Mouse (Mus musculus) CH12F3 (cell line): ENCODE data around the gene Ttc7b.

ENCODE experiments used
- in situ Hi-C: fragments of 300-500 bp; cut with MboI; formaldehyde crosslinking; loops from 2 replicates; pipeline ENCODE4 v1.14.3; 2020; ENCODE audit warnings: low sequenced_read_pairs

The Ttc7b gene

DNA sequence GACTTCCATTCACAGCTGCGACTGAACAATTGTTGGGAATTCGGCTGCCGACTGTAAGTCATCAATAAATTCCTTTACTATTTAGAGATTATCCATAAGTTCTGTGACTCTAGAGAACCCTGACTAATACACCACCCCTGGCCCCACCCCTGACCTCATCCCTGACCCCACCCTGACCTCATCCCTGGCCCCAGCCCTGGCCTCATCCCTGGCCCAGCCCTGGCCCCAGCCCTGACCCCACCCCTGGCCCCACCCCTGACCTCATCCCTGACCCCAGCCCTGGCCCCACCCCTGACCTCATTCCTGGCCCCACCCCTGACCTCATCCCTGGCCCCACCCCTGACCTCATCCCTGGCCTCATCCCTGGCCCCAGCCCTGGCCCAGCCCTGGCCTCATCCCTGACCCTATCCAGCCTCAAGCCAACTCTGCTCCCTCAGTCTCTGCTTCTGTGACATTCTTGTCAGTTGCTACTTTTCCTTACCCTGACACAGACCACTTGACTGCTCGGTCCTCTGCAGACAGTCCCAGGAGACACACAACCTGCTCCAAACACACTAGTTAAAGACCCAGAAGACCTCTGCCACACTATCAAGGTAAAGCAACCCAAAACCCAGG, 55.4 kb downstream of the Ttc7b start:
- in situ Hi-C loops: no loop called here

DNA sequence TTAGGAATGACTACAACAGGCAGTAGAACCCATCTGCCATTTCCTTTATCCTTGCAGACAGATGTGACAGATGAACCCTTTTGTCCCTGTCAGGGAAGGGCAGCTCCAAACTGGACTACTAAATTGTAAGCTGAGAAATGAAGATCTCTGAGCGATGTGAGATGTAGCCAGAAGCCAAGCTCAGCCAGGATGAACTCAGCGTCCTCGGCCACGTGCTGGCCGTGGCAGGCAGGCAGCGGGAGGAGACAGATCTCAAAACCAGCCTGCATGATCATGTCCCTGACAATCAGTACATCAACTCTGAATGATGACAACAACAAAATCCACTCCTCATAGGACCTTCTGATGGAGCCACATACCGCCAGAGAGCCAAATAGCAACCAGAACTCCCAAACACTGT, 62.9 kb downstream of the Ttc7b start:
- in situ Hi-C loops: no loop called here

DNA sequence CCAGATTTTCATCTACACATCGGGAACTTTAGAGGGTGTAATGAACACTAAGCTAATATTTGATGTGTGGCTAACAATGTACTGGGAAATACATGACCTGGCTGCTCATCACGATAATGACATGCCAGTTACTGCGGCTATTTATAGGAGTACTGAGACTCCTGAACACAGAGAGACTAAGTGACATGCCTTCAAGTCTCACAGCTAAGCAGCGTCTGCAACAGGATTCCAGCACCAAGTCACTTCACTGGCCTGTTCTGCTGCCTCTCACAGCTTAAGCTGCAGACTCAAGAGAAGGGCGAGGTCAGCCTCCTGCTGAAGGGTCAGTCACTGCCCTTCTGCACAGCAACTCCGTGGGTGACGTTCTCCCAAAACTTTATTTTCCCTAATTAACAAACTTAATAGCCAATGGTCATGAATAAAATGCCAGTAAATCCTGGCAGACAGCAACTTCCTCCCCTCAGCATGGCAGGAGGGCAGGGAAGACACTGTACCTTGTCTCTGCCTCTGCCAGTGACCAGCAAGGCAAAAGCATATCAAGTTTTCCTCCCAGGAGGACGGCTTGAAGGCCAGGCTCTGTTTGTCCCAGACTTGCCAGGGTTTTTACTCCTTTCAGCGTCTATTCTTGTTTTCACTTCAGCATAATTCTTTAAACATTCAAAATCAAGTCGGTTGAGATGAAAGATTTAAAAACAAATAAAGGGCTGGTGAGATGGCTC, 64.2 kb downstream of the Ttc7b start:
- in situ Hi-C loops: no loop called here

DNA sequence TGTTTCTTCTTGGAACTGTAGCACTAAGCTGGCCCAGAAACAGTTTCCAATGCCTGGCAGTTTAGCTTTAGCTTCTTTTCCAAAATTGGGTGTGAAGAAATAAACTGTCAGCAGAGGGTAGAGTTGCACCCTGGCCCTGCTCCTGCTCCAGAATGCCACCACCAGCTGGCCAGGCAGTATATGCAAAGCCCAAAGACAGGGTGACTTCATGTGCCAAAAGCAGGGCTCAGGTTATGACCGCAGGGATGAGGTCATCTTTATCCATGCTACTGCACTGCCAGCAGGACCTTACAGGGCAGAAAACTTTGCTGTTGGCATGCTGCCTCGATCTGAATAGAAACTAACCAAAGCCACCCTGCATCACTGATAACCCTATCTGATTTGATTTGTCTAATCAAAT, 65.2 kb downstream of the Ttc7b start:
- in situ Hi-C loops: no loop called here

DNA sequence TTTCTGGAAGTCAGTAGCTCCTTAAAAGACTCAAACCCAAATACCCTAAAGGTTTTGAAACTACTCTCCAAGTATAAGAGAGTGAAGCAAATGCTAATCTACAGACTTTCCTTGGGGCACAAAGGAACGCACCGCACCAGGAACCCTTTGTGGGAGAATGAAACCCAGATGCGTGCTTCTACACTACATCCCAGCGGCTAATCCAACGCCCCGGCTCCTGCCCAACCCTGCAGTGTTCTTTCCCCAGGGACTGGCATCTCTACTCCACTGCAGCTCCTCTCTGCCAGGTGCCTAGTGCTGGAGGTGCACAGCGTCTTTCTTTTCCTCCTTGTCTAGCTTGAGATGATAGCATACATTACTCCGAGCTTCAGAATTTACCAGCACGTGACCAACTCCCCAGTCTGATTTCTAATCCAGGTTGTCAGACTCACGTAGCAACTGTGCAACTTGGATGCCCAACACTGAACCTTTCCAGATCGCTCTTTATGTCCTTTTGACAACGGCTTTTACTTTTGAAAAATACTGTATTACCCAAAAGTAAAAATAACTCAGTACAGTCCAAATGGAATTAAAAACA, 72.8 kb downstream of the Ttc7b start:
- in situ Hi-C loops: no loop called here

- in situ Hi-C loops: no loop called here
Measured at GRCm38 (mm10) chr12:100447161-100447560, 73.5 kb downstream of the Ttc7b start.

DNA sequence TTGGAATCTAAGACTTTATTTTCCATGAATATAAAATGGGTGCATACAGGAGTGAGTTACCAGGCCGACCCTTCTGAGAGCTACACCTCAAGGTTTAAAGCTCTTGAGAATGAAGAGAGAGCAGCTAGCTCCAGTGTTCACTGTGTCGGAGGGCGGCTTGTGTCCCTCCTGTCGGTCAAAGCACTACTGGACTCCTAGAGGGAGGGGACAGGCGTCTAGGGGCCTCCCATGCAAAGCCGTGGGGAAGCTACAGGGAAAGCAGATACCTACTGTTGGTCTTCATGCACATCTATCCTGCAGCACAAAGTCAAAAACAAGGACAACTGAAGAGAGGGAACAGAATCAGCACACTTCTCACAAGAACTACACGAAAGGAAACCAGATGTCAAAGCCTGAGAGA, 74.9 kb downstream of the Ttc7b start:
- in situ Hi-C loops: no loop called here

DNA sequence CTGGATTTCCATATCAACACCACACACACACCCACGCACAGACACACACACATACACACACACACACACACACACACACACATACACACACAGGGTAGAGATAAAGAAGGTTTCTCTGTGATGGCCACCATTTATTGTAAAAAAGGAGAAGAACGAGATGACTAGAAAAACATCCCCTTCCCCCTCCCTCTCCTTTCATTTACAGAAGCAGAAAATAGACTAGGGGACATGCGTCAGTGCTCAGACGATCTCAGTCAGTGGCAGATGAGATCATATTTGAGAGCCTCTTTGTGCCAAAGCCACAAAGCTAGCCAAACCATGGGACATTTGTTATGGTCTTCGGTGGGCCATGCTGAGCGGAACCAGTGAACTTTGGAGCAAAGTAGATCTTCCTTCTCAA, 75.4 kb downstream of the Ttc7b start:
- in situ Hi-C loops: no loop called here

DNA sequence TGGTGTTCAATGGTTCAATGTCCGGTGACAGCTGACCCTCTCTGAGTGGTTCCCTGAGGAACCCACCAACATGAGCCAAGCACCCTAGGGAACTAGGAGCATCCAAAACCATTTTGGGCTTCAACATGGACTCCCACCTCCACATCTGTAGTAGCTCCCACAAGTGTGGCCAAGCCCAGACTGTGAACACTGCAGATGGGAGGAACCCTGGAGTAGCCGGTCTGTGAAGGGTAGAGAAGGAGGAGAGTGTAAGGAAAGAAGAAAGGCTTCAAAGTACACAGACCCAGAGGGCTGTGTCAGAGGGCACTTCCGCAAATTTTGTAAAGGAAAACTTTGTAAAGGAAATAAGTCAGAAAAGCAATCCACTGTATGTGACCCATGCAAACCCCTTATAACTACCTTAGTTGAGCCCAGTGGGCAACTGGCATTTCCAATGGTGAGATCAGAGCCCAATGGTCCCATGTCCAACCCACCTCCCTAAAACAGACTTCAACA, 75.9 kb downstream of the Ttc7b start:
- in situ Hi-C loops: no loop called here

DNA sequence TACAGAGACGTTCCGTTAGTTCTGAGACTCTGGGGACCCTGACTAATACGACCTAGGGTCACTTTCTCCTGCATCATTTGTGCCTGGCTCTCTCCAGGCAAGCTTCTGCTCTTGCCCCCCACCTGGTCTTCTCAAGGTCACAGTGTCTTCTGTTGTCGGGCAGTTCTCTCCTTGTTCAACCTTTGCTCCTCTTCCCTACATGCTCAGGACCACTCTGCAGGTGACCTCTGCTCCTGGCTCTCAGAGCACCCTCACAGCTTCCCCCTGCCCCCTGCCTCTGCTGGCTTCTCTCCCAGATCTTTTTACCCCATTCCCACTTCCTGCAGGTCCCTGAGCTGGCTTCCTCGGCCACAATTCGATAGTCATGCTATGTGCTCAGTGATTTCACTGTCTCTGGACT, 77.2 kb downstream of the Ttc7b start:
- in situ Hi-C loops: no loop called here

- in situ Hi-C loops: no loop called here
Measured at GRCm38 (mm10) chr12:100441609-100442008, 79.0 kb downstream of the Ttc7b start.

DNA sequence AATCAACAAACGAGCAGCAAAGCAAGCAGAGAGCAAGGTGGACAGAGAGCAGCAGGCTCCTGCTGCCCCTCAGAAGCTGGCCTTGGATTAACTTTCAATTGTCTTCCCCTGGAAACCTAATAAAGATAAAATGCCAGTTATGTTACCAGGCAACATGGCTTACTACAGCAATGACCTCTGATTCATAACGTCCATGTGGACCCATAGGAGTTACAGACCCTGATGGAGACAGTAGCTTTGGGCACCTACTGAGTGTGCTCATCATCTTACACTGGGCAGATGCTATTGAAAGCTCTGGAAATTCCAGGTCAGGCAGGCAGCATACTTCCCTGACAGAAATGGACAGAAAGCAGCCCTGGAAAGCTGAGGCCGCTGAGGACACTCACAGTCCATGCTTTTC, 80.7 kb downstream of the Ttc7b start:
- in situ Hi-C loops: no loop called here

DNA sequence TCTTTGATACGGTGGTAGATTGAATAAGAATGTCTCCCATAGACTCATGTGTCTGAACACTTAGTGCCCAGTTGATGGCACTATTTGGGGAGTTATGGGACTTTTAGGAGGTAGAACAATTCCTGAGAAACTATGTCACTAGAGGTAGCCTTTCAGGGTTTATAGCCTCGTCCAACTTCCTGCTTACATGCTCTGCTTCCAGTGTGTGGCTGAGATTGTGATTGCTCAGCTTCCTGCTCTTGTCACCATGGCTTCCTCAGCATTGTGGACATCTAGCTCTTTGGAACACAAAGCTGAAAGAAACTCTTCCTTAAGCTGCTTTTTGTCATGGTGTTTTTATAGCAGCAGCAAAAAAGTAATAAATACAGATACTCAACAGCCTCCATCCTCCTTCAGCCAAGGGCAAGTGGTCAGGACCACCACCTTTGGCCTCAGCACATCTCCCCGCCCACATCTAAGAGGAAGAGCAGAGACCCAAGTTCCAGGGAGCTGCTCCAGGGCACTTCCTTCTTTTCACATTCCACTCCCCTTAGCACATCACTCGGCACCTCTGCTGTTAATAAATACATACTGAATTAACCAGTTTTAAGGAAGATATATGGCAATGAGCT, 81.4 kb downstream of the Ttc7b start:
- in situ Hi-C loops: no loop called here

GRCm38 (mm10) chr12:100438509-100438908, 82.1 kb downstream of the Ttc7b start:
- in situ Hi-C loops: no loop called here

DNA sequence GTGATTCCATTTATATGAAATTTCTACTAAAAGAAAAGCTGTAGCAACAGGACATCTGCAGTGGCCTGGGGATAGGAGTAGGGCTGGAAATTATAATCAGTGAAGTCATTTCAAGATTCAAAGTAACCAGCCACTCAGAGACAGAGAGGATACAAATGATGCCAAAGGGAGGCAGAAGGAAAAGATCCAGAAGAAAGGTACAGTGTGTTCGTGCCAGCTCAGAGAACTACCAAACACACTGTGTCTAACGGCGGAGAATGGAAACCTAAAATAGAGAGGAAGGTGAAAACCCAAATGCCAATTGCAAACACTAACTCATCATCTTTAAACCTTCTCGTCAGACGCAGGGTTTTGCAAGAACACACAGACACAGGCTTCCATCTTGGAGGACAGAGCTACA, 82.8 kb downstream of the Ttc7b start:
- in situ Hi-C loops: no loop called here

GRCm38 (mm10) chr12:100435763-100436162, 84.9 kb downstream of the Ttc7b start:
- in situ Hi-C loops: no loop called here

DNA sequence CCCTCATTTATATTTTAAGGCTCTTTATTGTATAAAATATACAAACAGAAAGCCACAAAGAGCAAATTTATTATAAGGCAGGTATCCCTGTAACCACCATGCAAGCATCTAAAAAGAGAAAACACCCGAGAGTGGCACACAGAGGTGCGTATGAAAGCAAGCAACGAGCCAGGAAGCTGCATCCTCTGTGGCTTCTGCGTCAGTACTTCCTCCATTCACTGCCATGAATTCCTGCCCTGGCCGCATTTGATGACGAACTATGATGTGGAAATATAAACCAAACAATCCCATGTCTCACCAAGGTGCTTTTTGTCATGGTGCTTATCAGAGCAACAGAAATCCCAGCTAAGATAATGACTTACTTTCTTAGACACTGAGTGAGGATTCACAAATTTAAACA, 88.8 kb downstream of the Ttc7b start:
- in situ Hi-C loops: no loop called here

DNA sequence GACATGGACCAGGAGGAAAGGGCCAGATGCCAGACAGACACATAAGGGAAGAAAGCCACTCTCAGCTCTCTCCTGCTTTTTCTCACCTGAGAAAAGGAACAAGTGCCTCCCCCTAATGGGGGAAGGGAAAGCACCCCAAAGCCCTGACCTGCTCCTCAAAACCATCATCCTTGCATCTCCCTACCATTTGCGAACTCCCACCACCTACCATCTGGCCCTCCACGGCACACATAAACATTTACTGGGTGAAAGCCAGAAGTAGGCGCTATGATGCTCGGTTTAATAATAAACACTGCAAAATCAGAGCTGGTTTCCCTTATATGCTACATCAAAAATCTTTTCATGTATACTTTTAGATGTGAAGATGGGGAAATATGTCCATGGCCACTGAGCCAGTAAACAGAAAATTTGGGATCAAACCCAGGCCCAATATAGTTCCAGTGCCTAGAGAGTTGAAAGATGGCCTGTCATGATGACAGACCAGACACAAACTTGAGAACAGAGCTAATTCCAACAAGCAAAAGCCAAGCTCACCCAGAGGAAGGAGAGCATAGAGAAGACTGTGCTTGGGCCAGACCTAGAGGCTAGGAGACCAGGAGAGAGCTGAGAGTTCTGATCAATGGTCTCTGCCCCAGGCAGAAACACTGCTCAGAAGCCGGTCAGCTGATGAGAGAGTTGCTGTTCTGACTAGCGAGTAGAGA, 91.1 kb downstream of the Ttc7b start:
- in situ Hi-C loops: no loop called here

DNA sequence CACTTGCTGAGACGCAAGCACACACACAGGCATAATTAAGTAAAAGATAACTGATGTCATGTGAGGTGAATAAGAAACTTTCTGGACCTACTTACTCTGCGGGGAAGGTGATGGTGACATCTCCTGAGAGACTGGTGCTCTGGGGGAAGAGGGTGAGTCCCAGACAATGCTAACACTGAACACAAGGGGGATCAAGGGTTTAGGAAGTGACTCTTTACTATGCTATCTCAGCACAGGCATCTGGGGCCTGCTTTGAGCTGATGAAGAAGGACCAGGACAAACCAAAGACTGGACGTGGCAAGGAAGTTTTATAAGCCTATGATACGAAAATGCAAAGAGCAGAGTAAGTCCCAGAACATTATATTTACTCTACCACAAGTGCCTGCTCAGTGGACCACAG, 92.4 kb downstream of the Ttc7b start:
- in situ Hi-C loops: no loop called here

DNA sequence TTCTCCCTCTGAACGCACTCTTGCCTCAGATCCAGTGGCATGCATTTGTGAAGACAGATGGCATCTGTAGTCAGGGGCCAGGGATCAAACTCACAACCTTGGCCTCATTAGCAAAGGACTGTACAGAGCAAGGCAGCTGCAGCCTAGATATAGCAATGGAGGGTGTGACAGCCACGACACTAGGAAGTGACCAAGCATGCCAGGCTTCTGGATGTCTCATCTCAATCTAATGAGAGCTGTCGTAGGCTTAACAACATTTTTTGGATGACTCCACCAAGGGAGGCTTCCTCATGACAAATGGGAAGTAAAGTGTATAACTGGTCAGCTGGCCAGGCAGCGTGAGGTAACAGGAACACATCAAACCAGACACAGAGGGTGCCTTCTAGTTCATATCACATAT, 94.4 kb downstream of the Ttc7b start:
- in situ Hi-C loops: no loop called here

- in situ Hi-C loops: no loop called here
Measured at GRCm38 (mm10) chr12:100425028-100425427, 95.6 kb downstream of the Ttc7b start.
